Mouse (Mus musculus) forebrain, embryonic 16.5 days (tissue): ENCODE data around the gene C1ra. TPM values are rescaled to one million over a fixed set of nuclear protein-coding genes. Genes with fewer than 3 reads are reported as not detected.
"Not testable (repeated sequence)": the region's sequence is repeated elsewhere in the genome, so short reads cannot be mapped to it uniquely, and the experiment has no call there.

ENCODE experiments used
- ATAC-seq: fragments of 200-750 bp; cut with Nextera tagmentation; 2 replicates; pipeline ENCODE4 v1.8.0; 2017; ENCODE audit warnings: mild to moderate bottlenecking, moderate library complexity
- H3K27ac ChIP-seq: fragments of 300-500 bp; sonication (generic); 2 replicates; pipeline ENCODE4 v1.5.1; 2014; ENCODE audit warnings: low read length, control low read depth
- H3K27me3 ChIP-seq: fragments of 300-500 bp; sonication (generic); replicated peaks from 2 replicates; pipeline ENCODE4 v1.6.1; 2014; ENCODE audit warnings: low read length; ENCODE audit not compliant: control insufficient read depth, insufficient read depth
- H3K36me3 ChIP-seq: fragments of 300-500 bp; sonication (generic); 2 replicates; pipeline ENCODE4 v1.6.1; 2014; ENCODE audit not compliant: control insufficient read depth, insufficient read depth
- H3K4me1 ChIP-seq: fragments of 300-500 bp; sonication (generic); replicated peaks from 2 replicates; pipeline ENCODE4 v1.6.1; 2014; ENCODE audit warnings: low read length; ENCODE audit not compliant: control insufficient read depth, insufficient read depth
- H3K4me2 ChIP-seq: fragments of 300-500 bp; sonication (generic); 2 replicates; pipeline ENCODE4 v1.6.1; 2014; ENCODE audit warnings: mild to moderate bottlenecking, low read length, control low read depth
- H3K4me3 ChIP-seq: fragments of 300-500 bp; sonication (generic); replicated peaks from 2 replicates; pipeline ENCODE4 v1.5.1; 2014; ENCODE audit warnings: mild to moderate bottlenecking, low read length, control low read depth
- H3K9ac ChIP-seq: fragments of 300-500 bp; sonication (generic); replicated peaks from 2 replicates; pipeline ENCODE4 v1.6.1; 2014; ENCODE audit warnings: low read depth, low read length, control low read depth
- H3K9me3 ChIP-seq: fragments of 300-500 bp; sonication (generic); 2 replicates; pipeline ENCODE4 v1.6.1; 2016; ENCODE audit warnings: low read length; ENCODE audit not compliant: control insufficient read depth
- WGBS: fragments of 180-500 bp; shearing (Covaris S2); extraction: QIAGEN DNeasy Blood & Tissue Kit; methylation state at CpG from one replicate; pipeline ENCODE4 v1.1.7; 2014; 5-methylcytosine and 5-hydroxymethylcytosine counted together
- polyA plus RNA-seq: library from polyadenylated mRNA; unstranded; fragments of >200 nt; fragmentation: Nextera tagmentation; extraction: Ambion mirVana; gene quantifications from 2 replicates; pipeline ENCODE4 v1.2.1, GENCODE M21; 2015

Gene C1ra
- polyA plus RNA-seq, 1 experiment from 2014 or later, result 0.11 TPM

DNA sequence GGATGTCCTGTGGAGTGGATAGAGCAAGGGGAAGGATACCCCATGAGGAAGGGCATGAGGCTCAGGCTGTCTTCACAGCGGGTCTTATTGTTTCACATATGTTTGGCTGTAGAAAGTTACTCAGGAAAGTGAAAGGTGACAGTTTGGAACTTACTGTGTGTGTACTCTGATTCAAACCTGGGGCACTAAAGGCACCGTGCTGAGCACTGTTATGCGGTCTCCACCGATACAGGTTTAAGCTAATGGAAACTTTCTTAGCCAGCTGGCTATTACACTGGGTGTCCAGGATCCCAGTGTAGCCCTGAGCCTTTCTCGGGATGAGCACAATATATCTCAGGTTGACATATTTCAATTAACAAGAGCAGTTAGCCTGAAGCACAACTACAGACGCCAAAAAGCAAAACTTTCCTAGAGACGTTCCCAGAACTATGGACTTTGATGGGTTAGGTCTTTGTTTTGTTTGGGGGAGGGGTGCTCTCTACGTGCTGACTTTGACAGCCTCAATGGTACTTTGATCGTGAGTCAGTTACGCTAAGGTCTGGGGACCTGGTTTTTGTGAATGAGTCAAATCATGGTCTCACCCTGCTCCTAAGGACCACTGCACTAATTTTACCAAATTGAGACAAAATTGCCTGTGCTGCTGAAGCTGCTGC lies 12.2 kb upstream of the C1ra start:
- no peak for ATAC-seq
- Histone ChIP-seq H3K4me3 (no peak overlapping the region), H3K27me3 (no peaks in the 10 kb centered on the region), H3K9me3 (no peaks in the 10 kb centered on the region), H3K9ac (no peak overlapping the region), H3K27ac (no peak overlapping the region), H3K4me1 (no peaks in the 10 kb centered on the region), H3K4me2 (no peak overlapping the region), H3K36me3 (no peaks in the 10 kb centered on the region)
- WGBS, result 44% methylated on average over 10 of the region's 10 CpGs

DNA sequence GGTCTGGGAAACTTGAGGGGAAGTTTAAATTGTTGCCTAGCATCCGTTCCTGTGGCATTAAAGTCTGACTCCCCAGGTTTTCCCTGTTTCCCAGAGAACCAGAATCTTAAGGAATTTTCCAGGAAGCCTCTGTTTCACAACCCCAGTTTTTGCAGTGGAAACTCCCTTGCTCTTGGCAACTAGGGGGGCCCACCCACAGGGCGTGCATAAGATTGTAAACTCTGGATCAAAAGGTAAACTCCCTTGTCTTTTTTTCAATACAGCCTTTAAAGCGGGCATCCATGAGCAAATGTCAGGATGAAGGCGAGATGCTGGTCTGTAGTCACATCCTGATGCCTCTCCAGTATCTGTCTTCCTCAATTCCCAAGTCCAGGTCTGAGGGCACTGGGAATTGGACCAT lies 10.7 kb upstream of the C1ra start:
- ATAC-seq, result no peak
- Histone ChIP-seq H3K9ac (no peak overlapping the region), H3K4me2 (no peak overlapping the region), H3K9me3 (no peaks in the 10 kb centered on the region), H3K27ac (no peak overlapping the region), H3K4me1 (no peaks in the 10 kb centered on the region), H3K4me3 (no peak overlapping the region), H3K36me3 (no peaks in the 10 kb centered on the region), H3K27me3 (no peaks in the 10 kb centered on the region)
- 87% methylated on average over 4 of the region's 4 CpGs for WGBS

DNA sequence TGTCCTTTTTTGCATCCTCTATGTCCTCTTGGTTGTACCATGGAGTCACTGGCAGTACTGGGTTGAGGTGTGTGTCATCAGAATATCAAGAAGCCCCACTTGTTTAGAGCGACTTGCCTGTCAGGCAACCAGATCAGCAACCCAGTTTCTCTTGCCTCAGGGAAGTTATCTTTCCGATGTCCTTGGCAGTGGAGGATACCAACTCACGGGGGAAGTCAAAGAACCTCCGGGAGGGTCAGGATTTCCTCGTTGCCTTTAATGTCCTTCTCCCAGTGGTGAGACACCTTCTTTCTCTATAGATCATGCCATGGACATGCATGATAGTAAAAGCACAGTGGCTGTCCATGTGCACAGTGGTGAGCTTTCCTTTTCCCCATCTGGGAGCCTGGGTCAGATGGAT lies 10.2 kb upstream of the C1ra start:
- H3K36me3 ChIP-seq, result no peaks in the 10 kb centered on the region
- no peak overlapping the region for H3K9ac ChIP-seq
- no peaks in the 10 kb centered on the region for H3K4me1 ChIP-seq
- H3K27me3 ChIP-seq, result no peaks in the 10 kb centered on the region
- 93% methylated on average over 5 of the region's 5 CpGs for WGBS
- H3K9me3 ChIP-seq, result no peaks in the 10 kb centered on the region
- no peak overlapping the region for H3K4me3 ChIP-seq
- ATAC-seq, result no peak
- no peak overlapping the region for H3K4me2 ChIP-seq
- no peak overlapping the region for H3K27ac ChIP-seq

DNA sequence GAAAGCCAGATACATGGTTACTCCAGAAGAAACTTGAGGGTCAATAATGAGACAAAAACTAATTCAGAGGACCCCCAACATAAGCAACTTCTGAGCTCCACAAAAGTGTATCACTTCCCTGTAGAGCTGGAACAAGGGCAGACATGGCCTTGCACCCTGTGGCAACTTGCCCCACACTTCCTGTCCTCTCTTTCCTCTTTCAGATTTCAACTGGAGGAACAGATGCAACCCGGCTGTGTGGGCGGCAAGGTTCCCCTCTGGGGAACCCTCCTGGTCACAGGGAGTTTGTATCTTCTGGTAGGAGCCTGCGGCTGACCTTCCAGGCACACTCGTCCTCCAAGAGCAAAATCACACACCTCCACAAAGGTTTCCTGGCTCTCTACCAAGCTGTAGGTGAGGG lies 7.2 kb upstream of the C1ra start:
- ATAC-seq, result no peak
- H3K36me3 ChIP-seq, result no peaks in the 10 kb centered on the region
- H3K9ac ChIP-seq, result no peak overlapping the region
- no peak overlapping the region for H3K4me3 ChIP-seq
- H3K27me3 ChIP-seq, result no peaks in the 10 kb centered on the region
- WGBS, result 90% methylated on average over 4 of the region's 4 CpGs
- no peak overlapping the region for H3K27ac ChIP-seq
- no peak overlapping the region for H3K4me2 ChIP-seq
- no peaks in the 10 kb centered on the region for H3K4me1 ChIP-seq
- H3K9me3 ChIP-seq, result no peaks in the 10 kb centered on the region

DNA sequence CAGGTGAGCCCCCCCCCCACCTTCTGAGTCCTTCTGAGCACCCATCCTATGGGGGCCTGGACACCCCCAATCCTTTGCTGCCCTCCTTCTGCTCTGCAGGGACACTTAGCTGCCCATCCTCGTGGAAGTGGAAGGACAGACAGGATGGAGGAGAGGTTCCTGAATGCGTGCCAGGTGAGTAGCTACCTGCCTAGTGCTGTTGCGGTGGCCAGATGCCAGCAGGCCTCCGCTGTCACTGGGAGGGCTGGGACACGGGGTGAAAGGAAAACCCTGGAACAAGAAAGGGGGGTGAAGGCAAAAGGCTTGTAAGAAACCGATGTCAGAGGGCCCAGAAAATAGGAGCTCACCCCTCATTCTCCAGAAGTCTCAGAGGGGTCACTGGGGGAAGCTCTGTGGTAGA lies 5.2 kb upstream of the C1ra start:
- H3K36me3 ChIP-seq, result no peaks in the 10 kb centered on the region
- no peaks in the 10 kb centered on the region for H3K27me3 ChIP-seq
- no peak overlapping the region for H3K9ac ChIP-seq
- no peak overlapping the region for H3K4me3 ChIP-seq
- H3K27ac ChIP-seq, result no peak overlapping the region
- ATAC-seq, result no peak
- WGBS, result 77% methylated on average over 6 of the region's 6 CpGs
- H3K9me3 ChIP-seq, result no peaks in the 10 kb centered on the region
- no peak overlapping the region for H3K4me2 ChIP-seq
- no peaks in the 10 kb centered on the region for H3K4me1 ChIP-seq

DNA sequence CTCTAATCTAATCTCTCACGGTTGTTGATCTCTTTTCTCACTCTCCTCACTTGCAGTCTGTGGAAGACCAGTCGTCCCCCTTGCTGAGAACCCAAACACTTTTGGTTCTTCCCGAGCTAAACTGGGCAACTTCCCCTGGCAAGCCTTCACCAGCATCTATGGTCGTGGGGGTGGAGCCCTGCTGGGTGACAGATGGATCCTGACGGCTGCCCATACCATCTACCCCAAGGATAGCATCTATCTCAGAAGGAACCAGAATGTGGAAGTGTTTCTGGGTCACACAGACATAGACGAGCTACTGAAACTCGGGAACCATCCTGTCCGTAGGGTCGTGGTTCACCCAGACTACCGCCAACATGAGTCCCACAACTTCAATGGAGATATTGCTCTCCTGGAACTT lies 3.9 kb upstream of the C1ra start:
- H3K4me3 ChIP-seq, result no peak overlapping the region
- WGBS, result 85% methylated on average over 10 of the region's 10 CpGs
- H3K36me3 ChIP-seq, result no peaks in the 10 kb centered on the region
- no peaks in the 10 kb centered on the region for H3K4me1 ChIP-seq
- H3K4me2 ChIP-seq, result no peak overlapping the region
- ATAC-seq, result no peak
- H3K9ac ChIP-seq, result no peak overlapping the region
- H3K27ac ChIP-seq, result no peak overlapping the region
- no peaks in the 10 kb centered on the region for H3K27me3 ChIP-seq
- no peaks in the 10 kb centered on the region for H3K9me3 ChIP-seq

DNA sequence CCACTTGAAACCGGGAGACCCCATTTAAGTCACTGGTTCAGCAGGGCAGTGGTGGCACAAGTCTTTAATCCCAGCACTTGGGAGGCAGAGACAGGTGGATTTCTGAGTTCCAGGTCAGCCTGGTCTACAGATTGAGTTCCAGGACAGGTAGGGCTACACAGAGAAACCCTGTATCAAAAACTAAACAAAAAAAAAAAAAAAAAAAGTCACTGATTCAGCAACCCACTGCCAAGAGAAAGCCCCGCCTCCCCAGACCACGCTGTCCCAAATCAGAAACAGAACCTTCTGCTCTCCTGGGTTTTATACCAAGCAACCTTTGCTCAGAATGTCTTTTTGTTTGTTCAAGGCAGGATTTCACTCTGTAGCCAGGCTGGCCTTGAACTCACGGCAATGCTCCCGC lies 3.0 kb upstream of the C1ra start:
- not testable (repeated sequence) for H3K9me3 ChIP-seq, H3K27me3 ChIP-seq, ATAC-seq, H3K4me1 ChIP-seq, H3K9ac ChIP-seq, H3K4me3 ChIP-seq, H3K4me2 ChIP-seq, H3K36me3 ChIP-seq, H3K27ac ChIP-seq
- WGBS, result 91% methylated on average over 5 of the region's 5 CpGs

DNA sequence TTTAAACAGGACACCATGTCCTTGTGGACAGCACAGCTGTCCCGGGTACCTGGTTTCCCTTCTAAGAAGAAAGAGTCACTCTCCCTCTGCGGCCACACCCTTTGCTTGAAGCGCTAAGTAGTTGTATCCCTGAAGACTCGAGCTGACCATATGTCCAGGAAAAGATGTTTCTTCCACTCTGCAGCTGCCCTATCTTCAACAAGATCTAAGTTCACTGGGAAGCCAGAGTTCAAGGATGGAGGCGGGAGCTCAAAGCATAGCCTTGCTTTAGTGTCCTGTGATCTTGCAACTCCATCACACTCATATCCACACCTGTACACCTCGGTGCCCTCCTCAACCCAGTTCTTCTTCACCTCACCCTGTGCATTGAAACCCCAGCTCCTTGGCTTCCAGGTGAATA lies 269 bp upstream of the C1ra start:
- no peak overlapping the region for H3K4me2 ChIP-seq
- H3K9me3 ChIP-seq, result no peaks in the 10 kb centered on the region
- H3K36me3 ChIP-seq, result no peaks in the 10 kb centered on the region
- no peak overlapping the region for H3K9ac ChIP-seq
- no peaks in the 10 kb centered on the region for H3K27me3 ChIP-seq
- no peak overlapping the region for H3K4me3 ChIP-seq
- H3K4me1 ChIP-seq, result no peaks in the 10 kb centered on the region
- WGBS, result 70% methylated on average over 6 of the region's 6 CpGs
- no peak overlapping the region for H3K27ac ChIP-seq
- no peak for ATAC-seq

DNA sequence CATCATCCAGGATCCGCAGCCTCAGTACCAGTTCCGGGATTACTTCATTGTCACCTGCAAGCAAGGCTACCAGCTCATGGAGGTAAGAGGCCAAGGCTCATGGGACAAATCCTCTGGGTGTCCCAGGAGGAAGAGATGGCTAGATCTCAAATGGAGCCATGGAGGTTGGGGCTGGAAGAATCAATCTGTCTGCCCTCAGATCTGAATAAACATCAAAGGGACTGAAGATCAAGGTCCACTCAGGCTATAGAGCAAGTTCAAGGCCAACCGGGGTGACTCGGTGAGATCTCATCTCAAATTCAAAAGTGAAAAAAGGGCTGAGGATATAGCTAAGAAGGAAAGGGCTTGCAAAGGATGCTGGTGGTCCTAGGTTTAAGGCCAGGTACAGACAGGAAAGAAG lies 5.5 kb downstream of the C1ra start:
- H3K4me2 ChIP-seq, H3K9me3 ChIP-seq, H3K36me3 ChIP-seq, H3K27me3 ChIP-seq, H3K9ac ChIP-seq, H3K4me3 ChIP-seq, H3K27ac ChIP-seq, H3K4me1 ChIP-seq, ATAC-seq: not testable (repeated sequence)
- WGBS, result 99% methylated on average over 4 of the region's 4 CpGs

DNA sequence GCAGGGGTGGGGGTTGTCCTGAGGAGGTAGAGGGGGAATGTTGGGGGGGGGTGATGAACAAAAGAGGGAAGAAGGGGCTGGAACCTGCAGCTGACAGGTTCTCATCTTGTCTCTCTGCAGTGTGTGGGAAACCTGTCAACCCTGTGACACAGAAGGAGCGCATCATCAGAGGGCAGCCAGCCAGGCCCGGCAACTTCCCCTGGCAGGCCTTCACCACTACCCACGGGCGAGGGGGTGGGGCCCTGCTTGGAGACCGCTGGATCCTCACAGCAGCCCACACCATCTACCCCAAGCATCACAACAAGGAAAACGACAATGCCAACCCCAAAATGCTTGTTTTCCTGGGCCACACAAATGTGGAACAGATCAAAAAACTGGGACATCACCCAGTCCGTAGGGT lies 9.9 kb downstream of the C1ra start:
- not testable (repeated sequence) for H3K27me3 ChIP-seq, H3K4me2 ChIP-seq, H3K4me3 ChIP-seq, H3K9ac ChIP-seq, H3K4me1 ChIP-seq, H3K27ac ChIP-seq, ATAC-seq, H3K36me3 ChIP-seq, H3K9me3 ChIP-seq
- WGBS, result 68% methylated on average over 7 of the region's 7 CpGs
